Mouse (Mus musculus) cerebellum, adult 2 months (tissue): ENCODE measurements at regions not wholly inside any gene's neighbourhood (a gene's known extent, or its start where the extent isn't known, plus 50 kb on each side); places are given as distances from the start of the nearest gene placed in this dataset.

Source experiments
- CTCF ChIP-seq: fragments of 200-500 bp; IDR thresholded peaks from 2 replicates; pipeline ENCODE4 v1.5.1; 2011; ENCODE audit warnings: low read depth, mild to moderate bottlenecking, control low read depth, low read length, moderate library complexity, borderline replicate concordance; ENCODE audit not compliant: insufficient read depth
- POLR2A ChIP-seq: fragments of 200-500 bp; IDR thresholded peaks from 2 replicates; pipeline ENCODE4 v1.6.1; 2011; ENCODE audit warnings: low read length, control low read depth, borderline replicate concordance; ENCODE audit not compliant: insufficient read depth

DNA sequence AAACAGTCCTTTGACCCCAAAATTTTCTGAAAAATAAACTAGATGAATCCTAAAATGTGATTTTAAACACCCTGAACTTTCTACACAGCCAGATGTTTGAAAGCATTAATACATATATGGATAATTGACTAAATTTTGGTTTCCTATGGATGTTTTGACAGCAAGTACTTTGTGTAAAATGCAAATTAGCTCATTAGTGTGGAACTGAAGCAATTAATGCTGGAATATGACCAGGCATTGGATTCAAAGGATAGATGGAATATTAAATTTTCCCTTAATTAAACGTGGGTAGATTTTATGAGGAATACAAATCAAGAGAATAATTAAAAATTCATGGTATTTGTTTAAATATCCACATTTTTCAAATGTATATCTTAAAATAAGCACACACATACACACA lies 1530.1 kb downstream of the Kcnt2 start:
- TF ChIP-seq CTCF (no peak), POLR2A (no peak)
